Mouse (Mus musculus): ENCODE results near the gene Pttg1ip. TPM values are rescaled to one million over a fixed set of nuclear protein-coding genes. Genes with fewer than 3 reads are reported as not detected.

Gene Pttg1ip
- 72.1 to 89.4 TPM (median 78.3 TPM) in 4 replicates for total RNA-seq (2023; ENCODE audit: inconsistent age)

GRCm38 (mm10) chr10:77581408-77582284, at the start of gene Pttg1ip:
TSS of gene Pttg1ip (plus strand) at chr10:77581720.

GRCm38 (mm10) chr10:77605908-77606826, 24.6 kb downstream of the Pttg1ip start, which contains the start of the genes Sumo3 and Gm49325:
TSS of gene Sumo3 (plus strand) at chr10:77606097.
TSS of gene Gm49325 (plus strand) at chr10:77606197.

GRCm38 (mm10) chr10:77622055-77622988, 40.8 kb downstream of the Pttg1ip start, which contains the start of gene Ube2g2:
TSS of gene Ube2g2 (plus strand) at chr10:77622275.

Other genes starting within 250 kb of the Pttg1ip start
- gene Adarb1, start 163.4 kb upstream of the Pttg1ip start, total RNA-seq (2023; ENCODE audit: inconsistent age), result 1.2 to 2.1 TPM (median 1.6 TPM) in 4 replicates
- 18.5 to 25.2 TPM (median 21.4 TPM) in 4 replicates for gene Fam207a, start 65.9 kb upstream of the Pttg1ip start, total RNA-seq (2023; ENCODE audit: inconsistent age)
- 75.6 to 80.7 TPM (median 79.8 TPM) in 4 replicates for gene Itgb2, start 51.5 kb upstream of the Pttg1ip start, total RNA-seq (2023; ENCODE audit: inconsistent age)
- gene Sumo3, start 24.4 kb downstream of the Pttg1ip start, total RNA-seq (2023; ENCODE audit: inconsistent age), result 58.9 to 65.6 TPM (median 62.4 TPM) in 4 replicates
- 1.3 to 12.1 TPM in 2 of 4 replicates, not detected in the others for gene Gm49325, start 24.5 kb downstream of the Pttg1ip start, total RNA-seq (2023; ENCODE audit: inconsistent age)
- 37.9 to 44.1 TPM (median 41.3 TPM) in 4 replicates for gene Ube2g2, start 40.6 kb downstream of the Pttg1ip start, total RNA-seq (2023; ENCODE audit: inconsistent age)
- 2.7 to 5.5 TPM (median 4.4 TPM) in 4 replicates for gene Tspear, start 104.8 kb downstream of the Pttg1ip start, total RNA-seq (2023; ENCODE audit: inconsistent age)
- not detected in 4 replicates for gene Gm19402, start 109.0 kb downstream of the Pttg1ip start, total RNA-seq (2023; ENCODE audit: inconsistent age)
- gene Gm9508, start 115.5 kb downstream of the Pttg1ip start, total RNA-seq (2023; ENCODE audit: inconsistent age), result not detected in 4 replicates
- gene Gm10272, start 124.9 kb downstream of the Pttg1ip start, total RNA-seq (2023; ENCODE audit: inconsistent age), result not detected in 4 replicates
- gene Gm10024, start 129.7 kb downstream of the Pttg1ip start, total RNA-seq (2023; ENCODE audit: inconsistent age), result not detected in 4 replicates
- not detected in 4 replicates for gene Gm10142, start 134.1 kb downstream of the Pttg1ip start, total RNA-seq (2023; ENCODE audit: inconsistent age)
- not detected in 4 replicates for gene Krtap12-1, start 138.9 kb downstream of the Pttg1ip start, total RNA-seq (2023; ENCODE audit: inconsistent age)
- gene Gm10100, start 144.8 kb downstream of the Pttg1ip start, total RNA-seq (2023; ENCODE audit: inconsistent age), result not detected in 4 replicates
- not detected in 4 replicates for gene Gm18596, start 160.9 kb downstream of the Pttg1ip start, total RNA-seq (2023; ENCODE audit: inconsistent age)
- not detected in 4 replicates for gene Gm9736, start 169.6 kb downstream of the Pttg1ip start, total RNA-seq (2023; ENCODE audit: inconsistent age)
- not detected in 4 replicates for gene Gm3233, start 178.0 kb downstream of the Pttg1ip start, total RNA-seq (2023; ENCODE audit: inconsistent age)
- gene Gm3238, start 189.6 kb downstream of the Pttg1ip start, total RNA-seq (2023; ENCODE audit: inconsistent age), result not detected in 4 replicates
- not detected in 4 replicates for gene Gm7138, start 195.2 kb downstream of the Pttg1ip start, total RNA-seq (2023; ENCODE audit: inconsistent age)
- gene Gm3250, start 200.8 kb downstream of the Pttg1ip start, total RNA-seq (2023; ENCODE audit: inconsistent age), result not detected in 4 replicates
- not detected in 4 replicates for gene Gm7137, start 206.5 kb downstream of the Pttg1ip start, total RNA-seq (2023; ENCODE audit: inconsistent age)
- gene Gm9639, start 213.4 kb downstream of the Pttg1ip start, total RNA-seq (2023; ENCODE audit: inconsistent age), result not detected in 4 replicates
- not detected in 4 replicates for gene Gm19668, start 217.4 kb downstream of the Pttg1ip start, total RNA-seq (2023; ENCODE audit: inconsistent age)
- not detected in 4 replicates for gene Gm9507, start 230.1 kb downstream of the Pttg1ip start, total RNA-seq (2023; ENCODE audit: inconsistent age)
- not detected in 4 replicates for gene Gm2696, start 233.0 kb downstream of the Pttg1ip start, total RNA-seq (2023; ENCODE audit: inconsistent age)
- not detected in 4 replicates for gene Krtap10-4, start 245.4 kb downstream of the Pttg1ip start, total RNA-seq (2023; ENCODE audit: inconsistent age)

All from B cell, adult (primary cell).